Mouse (Mus musculus): ENCODE results near the gene Eed.
A peak's percentile ranks its signal among the peaks of the same experiment; 100 is the strongest.

The Eed gene

GRCm38 (mm10) chr7:89908899-89909621 lies 71.7 kb downstream of the Eed start:
- no peak for DNase-seq (ENCODE audit: low spot score in 2 of 2)

GRCm38 (mm10) chr7:89908421-89908820 lies 72.4 kb downstream of the Eed start:
- DNase-seq (ENCODE audit: low spot score in 2 of 2) = no peak

GRCm38 (mm10) chr7:89907950-89908349 lies 72.8 kb downstream of the Eed start:
- peak; percentile 49 to 85 for DNase-seq (ENCODE audit: low spot score in 2 of 2)
